Mouse (Mus musculus): ENCODE results near the gene Clk4. TPM values are rescaled to one million over a fixed set of nuclear protein-coding genes. Genes with fewer than 3 reads are reported as not detected.

Clk4 gene
- total and polyA plus RNA-seq, 3 experiments: 47.9 to 244 (median 61.0) TPM

Other genes with a start within 250 kb of the Clk4 start
- gene Olfr54, start 247.5 kb upstream of the Clk4 start, total RNA-seq (2012; rRNA removed): not detected in 2 replicates
- not detected for gene Olfr54, start 247.5 kb upstream of the Clk4 start, polyA plus RNA-seq (2012; ENCODE audit: insufficient read depth in 1 of 2, insufficient read length in 2 of 2, low read depth in 1 of 2, low replicate concordance in 2 of 2, missing spikeins in 1 of 2)
- not detected in 2 replicates for gene Olfr1375, start 213.6 kb upstream of the Clk4 start, total RNA-seq (2012; rRNA removed)
- gene Olfr1375, start 213.6 kb upstream of the Clk4 start, polyA plus RNA-seq (2012; ENCODE audit: insufficient read depth in 1 of 2, insufficient read length in 2 of 2, low read depth in 1 of 2, low replicate concordance in 2 of 2, missing spikeins in 1 of 2): not detected
- gene Zfp354a, start 202.5 kb upstream of the Clk4 start, total RNA-seq (2012; rRNA removed): not detected in 2 replicates
- gene Zfp354a, start 202.5 kb upstream of the Clk4 start, polyA plus RNA-seq (2012; ENCODE audit: insufficient read depth in 1 of 2, insufficient read length in 2 of 2, low read depth in 1 of 2, low replicate concordance in 2 of 2, missing spikeins in 1 of 2): not detected
- gene Gm12569, start 41.3 kb upstream of the Clk4 start, total RNA-seq (2012; rRNA removed): not detected in 2 replicates
- gene Gm12569, start 41.3 kb upstream of the Clk4 start, polyA plus RNA-seq (2012; ENCODE audit: insufficient read depth in 1 of 2, insufficient read length in 2 of 2, low read depth in 1 of 2, low replicate concordance in 2 of 2, missing spikeins in 1 of 2): not detected
- gene BC049762, start 1.3 kb downstream of the Clk4 start, total RNA-seq (2012; rRNA removed): not detected in 2 replicates
- gene BC049762, start 1.3 kb downstream of the Clk4 start, polyA plus RNA-seq (2012; ENCODE audit: insufficient read depth in 1 of 2, insufficient read length in 2 of 2, low read depth in 1 of 2, low replicate concordance in 2 of 2, missing spikeins in 1 of 2): under 1 TPM in 1 of 2 experiments, not detected in 1; 0.11 TPM
- gene Col23a1, start 28.2 kb downstream of the Clk4 start, total RNA-seq (2012; rRNA removed): under 0.01 and 0.03 TPM in 2 replicates
- under 1 TPM in 1 of 2 experiments, not detected in 1; 0.03 TPM for gene Col23a1, start 28.2 kb downstream of the Clk4 start, polyA plus RNA-seq (2012; ENCODE audit: insufficient read depth in 1 of 2, insufficient read length in 2 of 2, low read depth in 1 of 2, low replicate concordance in 2 of 2, missing spikeins in 1 of 2)

Measured in MEL (cell line).